Mouse (Mus musculus): ENCODE measurements around the gene Adamts3. TPM values are rescaled to one million over a fixed set of nuclear protein-coding genes. Genes with fewer than 3 reads are reported as not detected.

The Adamts3 gene
- 10 to 100 TPM; 17.6 to 19.3 TPM for total RNA-seq (2021)
- long read RNA-seq, experiment 1, partial matches to known transcripts = 2 of 5 reads
- long read RNA-seq, experiment 1, other reads (novel, unspliced or antisense) = 1 of 5 reads
- long read RNA-seq, experiment 2, partial matches to known transcripts = 0 of 3 reads
- long read RNA-seq, experiment 2, other reads (novel, unspliced or antisense) = 1 of 3 reads

DNA sequence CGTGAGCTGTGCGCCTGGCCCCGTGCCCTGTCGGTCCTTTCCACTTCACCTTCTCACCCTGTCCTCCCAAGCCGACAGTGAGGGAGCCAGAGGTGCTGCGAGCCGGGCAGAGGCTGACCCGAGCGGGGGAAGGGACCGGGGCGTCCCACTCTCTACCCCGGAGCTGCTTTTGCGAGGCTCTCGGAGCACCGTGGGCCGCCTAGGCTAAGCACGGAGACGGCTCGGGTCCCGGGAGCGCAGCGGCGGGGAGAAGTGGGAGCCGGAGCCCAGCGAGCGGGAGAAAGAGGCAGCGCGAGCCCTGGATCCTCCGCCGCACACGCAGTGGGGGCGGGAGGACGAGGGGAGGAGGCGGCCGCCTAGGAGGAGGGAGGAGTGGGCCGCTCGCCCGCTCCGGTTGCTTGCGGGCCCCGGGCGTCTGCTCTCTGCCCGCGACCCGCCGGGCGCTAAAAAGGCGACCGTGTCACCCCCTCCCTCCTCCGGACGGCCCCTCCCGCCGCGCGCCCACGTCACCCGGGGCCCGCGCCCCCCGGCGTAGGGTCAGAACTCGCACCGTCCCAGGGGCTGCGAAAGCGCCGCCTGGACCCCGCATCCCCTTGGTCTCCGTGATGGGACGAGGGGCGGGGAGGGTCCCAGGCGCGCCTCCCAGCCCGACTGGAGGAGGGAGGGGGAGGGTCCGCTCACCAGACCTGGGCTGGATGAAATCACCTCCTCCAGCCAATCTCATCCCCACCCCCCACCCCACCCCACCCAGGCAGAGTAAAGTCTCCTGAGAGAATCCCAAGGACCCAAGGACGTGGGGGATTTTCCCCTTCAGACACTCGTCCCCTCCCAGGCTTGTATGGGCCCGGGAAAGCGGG lies at the start of gene Adamts3:
Adamts3 (minus strand) TSS at position 284 of the 857 bp plus-strand sequence.
- peak; percentile 48 to 50 for DNase-seq (ENCODE audit: low spot score in 2 of 2)

DNA sequence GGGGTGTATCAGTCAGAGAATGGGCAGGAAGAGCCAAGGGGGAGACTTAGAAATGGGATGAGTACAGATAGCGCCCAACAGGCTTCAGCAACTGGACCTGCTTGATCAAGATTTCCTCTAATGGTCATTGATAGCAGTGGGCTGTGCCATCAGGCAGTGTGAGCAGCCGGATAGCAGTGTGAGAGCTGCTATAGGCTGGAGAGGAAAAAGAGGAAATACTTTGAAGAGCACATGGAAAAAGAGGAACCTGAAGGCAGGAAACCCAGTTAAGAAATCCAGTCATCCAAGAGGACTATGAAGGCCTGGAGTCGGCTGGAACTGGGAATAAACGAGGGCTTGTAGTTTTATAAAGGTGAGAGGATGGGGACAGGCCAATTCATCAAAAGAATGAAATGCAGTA lies 48.4 kb upstream of the Adamts3 start:
- no peak for DNase-seq (ENCODE audit: low spot score in 2 of 2)

DNA sequence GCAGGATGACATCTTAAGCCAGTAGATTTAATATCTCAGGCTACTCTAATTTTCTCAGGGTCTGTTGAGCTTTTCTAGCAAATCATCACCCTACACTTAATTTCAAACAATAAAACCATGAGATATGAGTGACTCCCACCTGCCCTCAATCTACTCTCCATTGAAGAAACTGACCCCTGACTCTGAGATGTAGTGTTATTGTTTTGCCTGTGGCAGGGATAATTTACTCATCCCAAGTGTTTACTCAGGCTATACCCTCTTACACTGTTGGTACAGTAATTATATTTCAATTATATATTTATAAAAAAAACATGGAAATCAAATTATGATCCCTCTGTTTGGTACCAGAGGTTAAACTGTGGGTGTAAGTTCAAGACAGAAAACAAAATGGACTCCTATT lies 29.2 kb upstream of the Adamts3 start:
- no peak for DNase-seq (ENCODE audit: low spot score in 2 of 2)

DNA sequence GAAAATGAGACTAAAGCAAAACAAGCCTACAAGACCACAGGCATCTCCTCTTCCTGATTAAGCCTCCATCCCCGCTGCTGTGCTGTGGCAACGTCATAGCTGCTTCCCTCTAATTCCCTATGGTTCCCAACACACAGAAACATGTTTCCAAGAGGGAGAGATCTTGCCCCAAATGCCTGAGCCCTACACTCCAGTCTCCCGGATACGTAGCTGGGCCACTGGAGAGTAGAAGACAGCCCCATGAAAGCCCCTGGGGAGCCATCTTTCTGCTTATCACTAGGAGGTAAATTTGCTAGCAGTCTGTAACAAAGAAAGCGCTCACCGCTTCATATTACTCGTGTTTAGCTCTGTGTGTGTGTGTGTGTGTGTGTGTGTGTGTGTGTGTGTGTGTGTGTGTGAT lies 28.8 kb upstream of the Adamts3 start:
- no peak for DNase-seq (ENCODE audit: low spot score in 2 of 2)

DNA sequence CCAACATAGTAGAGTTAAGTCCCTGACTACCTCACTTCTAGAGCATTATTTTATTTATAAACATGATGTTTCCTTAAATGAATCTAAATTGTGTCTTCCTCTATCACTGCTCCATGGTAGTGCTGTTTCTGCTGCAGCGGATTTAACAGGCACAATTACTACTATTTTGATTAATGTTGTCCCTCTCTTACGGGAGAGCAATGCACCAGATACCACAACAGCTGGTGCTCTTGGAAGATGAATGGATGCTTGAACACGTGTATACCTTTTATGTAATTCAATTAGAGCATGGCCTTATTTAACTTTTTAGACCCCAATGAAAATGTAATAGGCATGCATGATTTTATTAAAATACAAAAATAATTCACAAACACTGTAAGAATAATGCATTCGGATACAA lies 28.4 kb upstream of the Adamts3 start:
- DNase-seq (ENCODE audit: low spot score in 2 of 2) = no peak

DNA sequence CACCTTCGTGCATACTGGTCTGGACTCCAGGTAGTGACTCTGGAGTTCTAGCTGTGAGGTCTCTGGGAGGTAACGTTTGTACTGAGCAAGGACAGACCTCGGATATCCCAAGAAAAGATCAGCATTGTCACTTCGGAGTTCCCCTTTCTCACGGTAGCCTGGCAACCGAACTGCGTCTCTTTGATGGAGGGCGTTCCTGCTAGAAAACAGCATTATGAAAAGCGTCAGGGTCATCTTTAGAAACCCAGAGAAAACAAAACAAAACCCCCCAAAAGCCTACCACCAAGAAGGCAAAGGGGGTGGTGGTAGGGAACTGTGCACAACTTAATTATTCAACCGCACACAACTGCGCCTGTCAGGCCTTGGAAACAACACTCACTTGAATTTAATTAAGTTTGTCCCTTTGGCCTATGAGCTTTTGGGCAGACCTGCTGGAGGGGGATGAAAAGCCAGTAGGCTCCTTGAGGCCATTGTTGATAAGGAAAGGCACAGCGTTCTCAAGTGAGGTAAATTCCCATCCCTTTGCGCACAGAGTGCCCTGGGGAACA lies 23.8 kb upstream of the Adamts3 start:
- DNase-seq (ENCODE audit: low spot score in 2 of 2) = no peak

DNA sequence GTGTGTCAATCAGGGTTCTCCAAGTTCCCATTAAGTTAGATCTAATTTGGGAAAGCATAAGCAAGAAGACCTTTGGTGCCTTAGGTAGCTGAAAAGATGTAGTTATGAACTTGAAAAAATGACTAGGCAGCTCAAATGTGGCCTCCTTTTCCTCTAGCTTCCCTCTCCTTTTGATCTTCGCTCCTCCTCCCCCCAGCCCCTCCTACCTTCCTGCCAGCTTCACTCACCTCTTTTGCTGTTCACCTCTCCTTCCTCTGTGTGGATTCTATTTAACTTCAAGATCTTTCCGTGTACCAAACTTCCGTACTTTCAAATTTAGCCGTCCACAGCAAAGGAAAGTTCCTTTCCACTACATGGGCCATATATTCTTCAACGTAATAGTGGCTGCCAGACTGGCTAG lies 17.9 kb upstream of the Adamts3 start:
- DNase-seq (ENCODE audit: low spot score in 2 of 2) = no peak

DNA sequence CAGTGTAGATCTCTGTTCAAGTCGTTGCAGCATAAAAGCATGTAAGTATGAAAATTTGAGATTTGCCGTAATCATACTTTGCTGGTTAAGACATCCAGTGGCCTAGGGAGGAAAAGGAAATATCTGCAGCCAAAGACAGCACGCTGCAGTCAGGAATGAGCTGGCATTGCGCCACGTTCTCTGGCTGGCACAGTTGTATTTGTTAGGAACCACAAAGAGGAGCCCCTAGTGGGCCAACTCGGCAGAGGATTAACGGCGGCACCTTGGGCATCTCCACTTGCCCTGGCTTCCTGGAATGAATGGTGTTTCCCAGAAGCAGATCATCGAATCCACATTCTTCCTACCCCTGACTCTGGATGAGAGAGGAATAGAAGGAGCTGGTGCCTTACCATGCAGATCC lies 14.4 kb upstream of the Adamts3 start:
- peak in 1 of 2 experiments; percentile 21 for DNase-seq (ENCODE audit: low spot score in 2 of 2)

DNA sequence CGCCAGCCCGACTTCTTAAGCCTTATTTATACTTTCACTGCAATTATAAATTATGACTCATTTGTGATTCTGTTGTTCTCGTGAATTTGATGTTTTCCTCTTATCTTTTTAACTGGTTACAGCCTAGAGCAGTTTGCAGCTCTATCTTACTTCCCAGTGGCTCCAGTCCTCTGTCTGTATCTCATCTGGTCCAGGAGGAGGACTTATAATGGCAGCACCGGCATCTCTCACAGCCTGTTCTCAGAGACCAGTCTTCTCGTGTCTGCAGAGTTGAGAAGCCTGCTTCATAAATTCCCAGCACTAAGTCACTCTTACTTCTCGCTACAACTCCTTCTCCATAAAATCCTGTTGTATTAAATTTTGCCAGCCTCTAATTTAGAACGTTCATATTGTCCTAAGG lies 12.4 kb upstream of the Adamts3 start:
- no peak for DNase-seq (ENCODE audit: low spot score in 2 of 2)

DNA sequence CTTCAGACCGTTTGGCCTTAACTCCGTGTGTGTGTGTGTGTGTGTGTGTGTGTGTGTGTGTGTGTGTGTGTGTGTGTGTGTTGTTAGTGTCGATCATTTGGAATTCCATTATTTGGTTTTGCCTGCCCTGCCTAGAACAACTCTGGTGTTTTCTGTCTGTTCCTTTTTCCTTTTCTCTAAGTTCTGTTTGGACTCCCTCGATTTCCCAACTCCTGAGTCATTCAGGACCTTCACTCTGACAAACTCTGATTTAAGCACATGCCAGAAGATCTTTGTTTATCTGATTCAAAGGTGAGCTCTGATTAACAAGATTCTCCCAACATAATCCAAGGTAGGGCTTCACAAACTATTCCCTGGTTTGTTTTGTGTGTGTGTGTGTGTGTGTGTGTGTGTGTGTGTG lies 1.9 kb upstream of the Adamts3 start:
- DNase-seq (ENCODE audit: low spot score in 2 of 2) = no peak

DNA sequence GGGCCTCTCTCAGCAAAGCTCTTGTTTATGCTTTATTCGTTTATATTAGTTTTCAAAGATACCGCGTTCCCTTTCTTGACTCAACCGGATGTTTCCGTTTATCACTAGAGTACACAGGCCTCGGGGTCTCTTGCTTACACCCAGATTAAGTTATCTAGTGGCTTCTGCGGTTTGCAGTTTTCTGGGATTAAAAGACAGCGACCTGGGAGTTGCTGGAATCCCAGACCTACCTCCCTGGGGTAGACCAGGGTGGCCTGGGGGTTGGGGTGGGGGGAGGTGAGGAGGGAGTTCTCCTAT lies 722 bp upstream of the Adamts3 start:
- DNase-seq (ENCODE audit: low spot score in 2 of 2) = no peak

DNA sequence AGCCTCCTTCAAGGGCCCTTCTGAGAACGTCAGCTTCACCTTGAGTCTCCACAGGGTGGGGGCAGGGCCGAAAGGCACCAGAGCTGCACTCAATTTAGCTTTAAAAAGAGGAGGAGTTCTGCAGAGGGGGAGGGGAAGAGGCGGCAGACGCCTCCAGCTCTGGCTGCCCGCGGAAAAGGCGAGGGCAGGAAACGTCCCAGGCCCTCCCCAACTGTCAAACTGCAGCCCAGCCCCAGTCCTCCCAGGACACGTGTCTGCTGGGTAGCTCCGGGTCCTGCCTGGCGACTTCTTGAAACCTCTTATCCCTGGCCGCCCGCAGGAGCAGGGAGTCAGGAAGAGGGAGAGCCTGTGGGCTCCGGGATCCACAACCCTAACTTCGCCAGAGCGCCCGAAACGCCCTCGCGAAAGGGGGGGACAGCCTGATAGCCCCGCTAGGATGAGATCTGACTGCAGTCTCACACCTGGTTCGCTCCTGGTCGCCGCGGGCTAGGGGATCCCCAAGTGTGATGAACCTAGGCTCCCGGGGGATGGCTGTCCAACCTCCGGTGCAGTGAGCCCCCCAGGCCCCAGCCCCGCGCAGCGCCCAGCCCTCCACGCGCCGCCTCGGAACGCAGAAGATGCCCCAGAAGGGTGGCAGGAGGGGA lies 921 bp downstream of the Adamts3 start:
- DNase-seq (ENCODE audit: low spot score in 2 of 2) = peak; percentile 50 to 53

DNA sequence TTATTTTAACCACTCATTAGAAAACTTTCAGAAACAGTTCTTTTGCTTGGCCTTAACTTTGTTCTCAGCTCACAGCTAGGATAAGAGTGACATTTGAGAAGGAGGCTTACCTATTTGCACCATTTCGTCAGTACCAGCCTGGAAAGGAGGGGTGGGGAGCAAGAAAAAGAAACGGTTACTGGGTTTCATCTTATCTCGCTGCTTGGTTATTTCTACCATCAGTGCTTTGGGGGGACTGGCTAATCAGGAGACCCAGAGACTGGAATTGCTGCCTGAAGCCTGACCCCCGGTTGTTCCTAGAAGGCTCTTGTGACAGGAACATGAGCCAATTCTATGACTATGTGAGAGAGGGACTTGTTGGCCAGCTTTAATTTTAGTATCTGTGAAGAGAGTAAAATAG lies 1.7 kb downstream of the Adamts3 start:
- no peak for DNase-seq (ENCODE audit: low spot score in 2 of 2)

DNA sequence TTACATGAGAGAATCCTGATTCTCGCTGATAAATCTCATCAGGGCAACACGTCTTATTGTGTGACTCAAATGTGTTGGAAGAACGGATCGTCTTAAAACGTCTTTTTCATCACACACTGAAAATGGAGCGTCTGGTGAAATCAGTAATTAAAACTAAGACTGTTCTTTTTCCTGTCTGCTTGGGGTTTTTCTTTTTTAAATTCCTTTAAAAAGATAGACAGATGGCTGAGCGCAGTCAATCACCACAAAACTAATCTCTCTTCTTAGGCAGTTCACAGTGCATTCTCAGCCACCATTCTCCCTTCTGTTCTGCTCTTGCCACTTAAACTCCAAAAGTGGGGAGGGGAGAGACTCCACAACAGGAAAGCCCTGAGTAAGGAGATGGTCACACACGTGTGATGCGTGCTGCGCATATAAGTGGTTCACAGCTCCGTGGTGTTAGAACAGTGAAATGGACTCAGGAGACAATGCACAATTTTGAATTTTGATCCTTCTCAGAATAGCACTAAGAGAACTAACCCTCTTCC lies 4.2 kb downstream of the Adamts3 start:
- DNase-seq (ENCODE audit: low spot score in 2 of 2) = no peak

DNA sequence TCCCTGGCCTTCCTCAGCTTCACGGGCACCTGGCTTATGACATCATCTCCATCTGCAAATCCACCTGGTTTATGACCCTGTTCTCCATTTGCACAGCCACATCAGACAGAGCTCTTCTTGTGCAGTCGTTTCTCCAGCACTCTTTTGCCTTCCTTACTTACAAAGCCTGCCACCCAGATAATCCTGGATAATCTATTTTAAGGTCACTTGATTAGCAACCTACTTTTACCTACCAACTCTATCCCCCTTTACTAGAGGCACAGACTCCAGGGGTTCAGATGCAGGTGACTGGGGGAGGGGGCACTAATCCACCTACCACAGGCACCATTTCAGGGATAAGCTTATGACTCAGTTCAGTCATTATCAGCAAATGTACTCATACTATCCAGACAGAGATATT lies 10.5 kb downstream of the Adamts3 start:
- no peak for DNase-seq (ENCODE audit: low spot score in 2 of 2)

DNA sequence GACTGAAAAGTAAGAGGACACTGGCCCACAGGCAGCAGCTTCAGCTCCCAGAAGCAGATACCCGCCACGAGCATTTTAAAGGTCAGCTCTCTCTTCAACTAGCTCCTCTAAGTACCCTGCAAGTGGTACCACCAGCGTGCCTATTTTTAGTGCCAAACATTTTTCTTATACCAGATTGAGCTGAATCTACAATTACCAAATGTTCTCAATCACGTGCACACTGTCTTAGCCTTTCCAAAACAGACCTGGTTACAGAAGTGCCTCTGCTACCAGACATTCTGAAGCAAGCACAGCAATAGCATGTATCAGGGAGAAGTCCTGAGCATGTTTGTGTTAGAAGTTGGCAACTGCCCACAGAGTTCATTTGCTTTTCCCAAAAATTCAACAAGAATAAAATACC lies 23.5 kb downstream of the Adamts3 start:
- DNase-seq (ENCODE audit: low spot score in 2 of 2) = no peak

DNA sequence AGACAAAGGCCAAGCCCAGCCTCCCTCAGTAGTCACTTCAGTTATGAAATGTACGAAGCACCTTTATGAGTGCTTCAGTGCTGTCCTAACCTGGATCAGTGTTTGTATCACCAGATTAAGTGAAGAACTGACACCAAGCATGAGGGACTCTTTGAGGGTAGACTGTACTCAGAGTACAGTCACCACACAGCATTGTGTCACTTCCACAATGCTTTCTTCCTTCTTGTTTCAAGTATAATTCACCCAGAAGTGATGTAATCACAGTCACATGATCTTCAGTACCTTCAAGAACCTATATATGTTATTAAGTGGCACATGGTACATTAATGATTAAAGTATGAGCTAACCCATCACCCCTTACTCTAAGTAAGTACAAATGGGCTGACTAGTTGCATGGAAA lies 24.3 kb downstream of the Adamts3 start:
- no peak for DNase-seq (ENCODE audit: low spot score in 2 of 2)

DNA sequence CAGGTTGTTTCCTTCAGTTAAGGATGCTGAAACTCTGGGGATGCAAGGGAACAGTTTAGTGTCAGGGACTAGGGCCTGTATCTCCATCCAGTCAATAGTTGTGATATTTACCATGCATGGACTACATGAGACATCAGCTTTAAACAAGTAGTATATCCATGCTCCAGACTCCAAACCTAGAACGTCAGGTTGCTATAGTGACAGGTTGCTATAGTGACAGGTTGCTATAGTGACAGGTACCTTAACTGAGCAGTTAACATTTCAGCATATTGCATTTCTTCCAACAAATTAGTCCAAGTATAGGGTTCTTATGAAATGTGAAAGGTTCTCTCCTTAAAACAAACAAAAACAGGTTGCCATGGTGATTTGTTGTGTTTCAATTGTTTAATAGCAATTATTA lies 36.6 kb downstream of the Adamts3 start:
- DNase-seq (ENCODE audit: low spot score in 2 of 2) = peak; percentile 28

DNA sequence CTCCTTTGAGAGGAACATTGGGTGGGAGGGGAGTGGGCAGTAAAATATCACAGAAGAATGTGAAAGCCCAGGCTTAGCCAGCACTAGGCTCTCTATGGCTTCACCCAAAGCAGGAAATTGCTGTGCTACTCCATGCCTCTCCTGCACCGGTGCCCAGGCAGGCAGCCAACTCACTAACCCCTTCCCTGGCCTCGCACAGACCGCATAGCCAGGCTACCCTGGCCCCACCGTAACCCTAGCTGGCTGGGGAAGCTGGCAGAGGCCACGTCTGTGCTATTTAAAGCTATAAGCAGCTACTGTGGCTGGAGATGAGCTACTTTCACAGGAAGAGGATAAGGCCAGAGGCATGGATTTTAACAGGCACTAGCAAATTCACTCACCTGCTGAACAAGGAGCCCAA lies 38.8 kb downstream of the Adamts3 start:
- DNase-seq (ENCODE audit: low spot score in 2 of 2) = peak; percentile 22 to 28

DNA sequence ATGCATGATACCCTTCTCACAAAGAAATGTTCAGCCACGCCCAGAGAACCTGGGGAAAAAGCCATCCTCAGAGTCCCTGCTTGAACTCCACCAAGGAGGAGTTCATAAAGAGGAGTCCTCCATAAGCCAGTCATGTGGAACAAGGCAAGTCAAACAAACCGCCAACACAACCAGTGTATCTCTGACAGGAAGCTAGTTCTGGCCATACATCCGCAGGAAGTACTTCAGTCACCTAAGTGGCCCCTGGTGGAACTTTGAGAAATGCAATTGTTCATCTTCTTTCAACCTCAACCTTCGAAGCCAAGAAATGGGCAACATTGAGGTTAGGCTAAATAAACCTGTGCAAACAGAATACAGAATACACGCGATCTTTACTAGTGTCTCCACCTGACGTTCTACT lies 39.7 kb downstream of the Adamts3 start:
- DNase-seq (ENCODE audit: low spot score in 2 of 2) = no peak

DNA sequence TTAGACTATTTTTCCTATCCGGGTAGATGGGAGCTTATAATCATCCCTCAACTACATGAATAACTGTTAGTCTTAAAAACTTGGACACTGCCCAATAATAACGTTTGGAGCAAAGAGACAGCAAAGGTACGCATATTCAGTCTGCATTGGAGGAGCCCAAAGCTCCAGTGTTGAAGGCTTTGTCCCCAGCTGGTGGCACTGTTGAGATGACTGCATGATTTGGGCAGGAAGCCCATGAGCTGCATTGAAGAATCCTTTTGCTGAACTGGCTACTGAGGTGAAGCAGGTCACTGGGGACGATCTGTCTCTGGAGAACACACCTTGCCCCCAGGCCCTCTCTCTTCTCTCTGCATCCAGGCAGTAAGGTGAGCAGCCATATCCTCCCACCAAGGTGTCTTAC lies 43.5 kb downstream of the Adamts3 start:
- DNase-seq (ENCODE audit: low spot score in 2 of 2) = peak; percentile 32 to 33

DNA sequence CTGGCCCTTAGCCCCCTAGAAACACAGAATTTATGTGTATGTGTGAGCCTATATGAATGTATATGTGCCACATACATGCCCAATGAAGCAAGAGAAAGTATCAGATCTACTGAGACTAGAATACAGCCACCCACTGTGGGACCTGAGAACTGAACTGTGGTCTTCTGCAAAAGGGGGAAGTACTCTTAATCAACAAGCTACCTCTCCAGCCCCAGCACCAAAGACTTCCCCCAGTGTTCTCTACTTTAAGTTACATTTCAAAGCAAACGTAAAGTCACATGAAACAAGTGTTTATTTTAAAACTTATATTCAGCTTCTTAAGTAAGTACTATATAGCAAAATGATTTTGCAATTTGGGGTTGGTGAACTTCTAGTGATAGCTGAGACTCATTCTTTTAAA lies 62.0 kb downstream of the Adamts3 start:
- no peak for DNase-seq (ENCODE audit: low spot score in 2 of 2)

All from left cerebral cortex, adult 18-20 months (tissue).